Mouse (Mus musculus): ENCODE results near the gene Cd180.
"Not testable (repeated sequence)": the region's sequence is repeated elsewhere in the genome, so short reads cannot be mapped to it uniquely, and the experiment has no call there.

The Cd180 gene

DNA sequence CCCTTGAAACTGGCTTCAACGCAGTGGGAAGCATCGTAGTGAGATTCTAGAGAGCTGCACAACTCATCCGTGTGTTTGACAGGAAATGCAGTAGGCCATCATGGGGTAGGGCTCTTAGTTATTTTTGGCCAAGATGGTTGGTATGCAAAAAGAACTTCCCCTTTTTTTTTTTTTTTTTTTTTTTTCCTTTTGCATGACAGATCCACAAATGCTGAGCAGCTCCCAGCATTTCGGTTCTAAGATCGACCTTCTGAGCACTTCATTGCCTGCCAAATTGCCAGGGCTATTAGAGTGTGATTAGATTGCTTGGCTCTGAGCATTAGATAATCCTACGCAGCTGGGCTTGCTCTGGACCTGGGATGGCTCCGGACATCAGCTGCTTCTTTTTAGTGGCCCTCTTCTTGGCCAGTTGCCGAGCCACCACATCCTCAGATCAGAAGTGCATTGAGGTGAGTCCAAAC, at the start of gene Cd180:
Cd180 (plus strand) TSS at position 218 of the 461 bp plus-strand sequence.
- peak in 1 of 2 experiments; percentile 8 for DNase-seq

DNA sequence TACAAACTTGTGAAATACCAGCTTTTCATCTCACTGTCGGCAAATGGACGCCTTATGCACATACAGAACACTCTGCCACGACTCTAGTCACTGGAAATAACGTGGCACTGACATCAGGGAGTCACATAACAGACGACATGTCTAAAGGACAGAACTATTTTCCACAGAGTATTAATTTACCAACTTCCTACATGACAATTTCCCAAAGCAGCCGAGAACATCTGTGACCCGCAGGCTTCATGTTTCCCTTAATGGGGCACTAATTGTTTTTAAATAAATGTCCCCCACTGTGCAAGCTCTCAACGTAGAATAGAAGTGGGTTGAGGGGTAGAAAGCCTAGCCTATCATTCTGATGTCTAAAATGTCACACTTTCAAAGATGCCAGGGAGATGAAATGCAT, 49.0 kb upstream of the Cd180 start:
- no peak for DNase-seq

DNA sequence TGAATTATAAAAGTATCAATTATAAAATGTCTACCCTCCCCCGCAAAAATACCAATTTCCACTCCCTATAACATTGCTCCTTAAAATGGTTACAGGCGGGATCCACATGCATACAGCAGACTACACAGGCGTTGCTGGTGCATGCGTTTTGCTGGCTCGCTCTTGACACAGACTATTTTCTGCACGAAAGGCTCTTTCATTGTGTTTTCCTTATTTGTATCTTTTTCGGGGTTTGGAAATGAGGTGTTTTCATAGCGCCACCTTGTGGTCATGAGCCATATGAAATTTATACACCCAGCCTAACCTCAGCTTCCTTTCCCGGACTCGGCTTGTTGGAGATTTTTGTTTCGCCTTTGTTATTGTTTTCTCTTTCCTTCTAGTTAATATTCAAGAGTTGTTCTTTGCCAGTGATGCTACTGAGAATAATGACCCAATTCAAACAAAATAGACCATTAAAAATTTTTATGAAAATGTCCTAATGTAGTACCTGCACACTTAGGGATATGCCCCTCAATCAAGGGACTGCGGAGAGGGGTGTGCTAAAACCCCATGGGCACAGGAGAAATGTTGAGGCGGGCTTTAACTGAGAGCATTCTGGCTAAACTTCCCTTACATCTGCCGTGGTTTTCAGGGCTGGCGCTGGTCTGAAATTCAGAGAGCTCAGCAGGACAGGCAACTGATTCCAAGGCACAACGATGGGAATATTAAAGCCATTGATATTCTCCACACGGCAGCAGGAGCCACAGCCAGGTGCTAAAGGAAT, 48.4 kb upstream of the Cd180 start:
- DNase-seq = peak; percentile 55 to 76

DNA sequence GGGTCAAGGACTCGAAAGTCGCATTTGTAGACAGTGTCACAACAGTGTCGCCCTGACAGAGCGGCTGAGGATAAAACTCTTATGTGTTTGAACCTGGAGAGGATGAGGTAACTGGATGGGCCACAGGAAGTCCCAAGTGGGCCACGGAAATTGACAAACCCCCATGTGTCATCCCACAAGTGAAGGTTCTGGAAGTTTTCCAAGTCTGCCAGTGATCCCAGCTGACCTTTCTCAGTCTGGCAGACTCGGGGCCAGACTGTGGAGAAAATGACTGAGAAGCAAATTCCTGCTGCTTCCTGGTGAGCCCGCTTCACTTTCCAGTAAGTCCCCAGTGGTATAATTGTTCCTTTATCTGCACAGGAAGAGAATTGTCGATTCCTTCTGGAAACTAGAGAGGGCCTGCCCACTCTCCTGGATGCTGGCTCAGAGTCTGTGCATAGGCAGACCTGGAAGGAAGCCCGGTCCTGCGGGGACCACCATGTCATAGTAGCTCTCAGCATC, 47.0 kb upstream of the Cd180 start:
- no peak for DNase-seq

DNA sequence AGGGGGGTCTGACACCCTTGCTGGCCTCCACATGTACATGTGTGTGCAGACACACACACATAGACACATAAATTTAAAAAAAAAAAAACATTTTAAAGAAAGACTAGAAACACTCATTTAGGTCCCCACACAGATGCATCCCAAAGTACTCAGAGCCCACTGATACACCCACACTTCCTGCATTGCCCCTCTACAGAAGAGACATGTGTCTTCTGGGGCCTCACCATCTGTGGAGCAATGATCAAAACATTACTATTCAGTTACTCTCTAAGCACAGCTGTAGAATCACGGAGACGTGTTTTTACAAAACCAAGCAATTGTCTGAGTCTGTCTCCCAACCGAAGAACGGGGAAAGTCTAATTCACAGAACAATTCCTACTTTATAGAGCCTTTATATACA, 45.8 kb upstream of the Cd180 start:
- DNase-seq = no peak

DNA sequence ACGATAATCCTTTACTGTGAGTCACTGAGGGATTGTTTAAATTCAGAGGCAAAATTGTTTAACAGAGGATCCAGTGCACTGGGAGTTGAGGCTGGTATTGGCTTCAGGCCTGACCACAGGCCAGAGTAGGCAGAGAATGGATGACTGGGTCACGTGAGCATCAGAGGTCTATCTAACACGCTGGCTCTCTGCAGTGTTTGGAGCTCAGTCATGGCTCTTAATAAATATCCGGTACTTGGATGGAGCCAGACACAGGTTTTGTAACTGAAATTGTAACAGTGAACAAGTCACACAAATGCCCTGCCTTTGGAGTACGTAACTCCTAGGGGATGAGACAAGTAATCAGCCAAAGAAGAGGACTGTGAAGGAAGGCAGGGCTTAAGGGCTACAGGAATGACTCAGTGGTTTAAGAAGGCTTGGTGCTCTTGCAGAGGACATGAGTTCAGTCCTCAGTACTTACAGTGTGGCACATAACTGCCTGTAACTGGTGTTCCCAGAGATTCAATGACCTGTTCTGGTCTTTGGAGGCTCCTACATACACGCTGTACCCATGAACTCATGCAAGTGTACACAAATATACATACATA, 41.0 kb upstream of the Cd180 start:
- DNase-seq = no peak

DNA sequence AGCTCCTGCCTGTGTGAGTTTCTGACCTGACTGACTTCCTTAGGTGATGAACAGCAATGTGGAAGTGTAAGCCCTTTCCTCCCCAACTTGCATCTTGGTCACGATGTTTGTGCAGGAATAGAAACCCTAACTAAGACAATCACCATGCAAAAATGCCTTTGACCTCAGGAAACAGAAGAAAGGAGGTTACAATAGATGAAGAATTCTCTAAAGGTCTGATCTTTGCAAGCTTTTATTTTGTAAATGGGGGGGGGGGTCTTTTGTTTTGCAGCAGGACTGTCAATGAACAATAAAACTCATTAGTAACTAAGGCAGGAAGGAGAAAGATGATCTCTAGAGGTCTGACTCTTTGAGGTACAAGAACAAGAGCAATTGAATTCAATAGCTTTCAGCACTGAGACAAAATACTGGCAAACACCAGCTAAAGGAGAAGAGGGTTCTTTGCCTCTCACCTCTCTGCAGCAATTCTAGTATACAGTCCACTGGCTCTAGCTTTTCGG, 38.2 kb upstream of the Cd180 start:
- DNase-seq = no peak

DNA sequence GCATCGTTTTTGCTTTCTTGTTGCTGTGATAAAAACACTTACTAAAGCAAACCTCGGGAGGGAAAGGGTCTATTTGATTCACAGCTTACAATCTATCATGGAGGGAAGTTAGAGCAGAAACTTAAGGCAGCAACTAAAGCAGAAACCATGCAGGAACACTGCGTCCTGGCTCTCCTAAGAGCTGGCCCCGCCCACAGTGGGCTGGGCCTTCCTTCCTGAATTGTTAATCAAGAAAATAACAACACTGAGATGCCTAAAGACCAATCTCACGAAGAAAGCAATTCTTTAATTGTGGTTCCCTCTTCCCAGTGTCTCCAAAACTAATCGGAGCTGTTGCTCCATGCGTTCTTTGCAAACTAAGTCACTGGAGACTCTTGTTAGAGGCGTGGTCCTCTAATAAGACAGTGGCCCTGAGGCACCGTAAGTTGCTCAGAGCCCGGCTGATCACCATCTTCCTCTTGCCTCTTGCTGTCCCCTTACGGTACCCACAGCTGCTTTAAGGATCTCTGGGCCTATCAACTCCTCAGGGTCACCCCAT, 37.1 kb upstream of the Cd180 start:
- no peak for DNase-seq

DNA sequence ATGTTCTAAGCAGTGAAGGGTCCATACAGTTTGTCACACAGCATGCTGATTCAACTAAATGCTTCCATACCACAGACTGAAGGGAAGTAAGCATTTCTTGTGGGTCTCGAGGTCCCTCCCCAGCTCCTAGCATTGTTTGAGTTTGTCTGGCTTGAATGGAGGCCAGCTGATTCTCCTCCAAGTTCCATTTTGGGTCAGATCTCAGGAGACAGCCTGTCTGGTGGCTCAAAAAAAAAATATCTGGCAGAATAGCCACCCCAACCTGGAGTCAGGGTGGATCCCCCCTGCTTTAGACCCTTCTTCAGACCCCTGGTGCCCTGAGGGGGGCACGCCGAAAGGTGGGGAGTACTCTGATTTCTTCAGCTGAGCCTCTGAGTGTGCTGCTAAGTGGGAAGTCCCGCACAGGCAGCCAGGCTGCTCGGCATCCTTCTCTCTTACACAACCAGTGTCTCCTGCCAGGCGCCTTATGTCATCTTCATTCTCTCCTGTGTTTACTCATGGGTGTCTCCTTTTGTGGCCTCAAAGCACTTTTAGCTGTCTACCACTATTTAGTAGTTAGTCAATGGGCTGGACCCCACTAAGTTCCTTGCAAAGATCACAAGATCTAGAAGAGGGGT, 35.0 kb upstream of the Cd180 start:
- peak; percentile 69 to 77 for DNase-seq

DNA sequence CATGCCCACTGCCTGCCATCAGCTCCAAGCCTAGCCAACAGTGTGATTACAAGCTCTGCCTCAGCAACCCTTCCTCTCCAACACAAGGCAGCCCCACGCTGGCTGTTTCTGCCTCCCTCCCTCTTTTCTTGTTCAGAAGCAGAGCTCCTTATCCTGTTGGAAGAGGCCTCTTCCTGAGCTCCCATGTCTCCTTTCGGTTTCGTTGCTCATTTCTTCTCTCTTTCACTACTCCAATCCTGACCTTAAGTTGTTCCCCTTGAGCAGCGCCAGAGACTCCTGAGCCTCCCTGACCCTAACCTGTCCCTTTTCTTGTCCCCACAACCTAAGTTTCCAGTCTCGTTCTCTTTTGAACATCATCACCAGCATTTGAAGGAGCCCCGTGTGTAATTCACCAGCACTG, 29.3 kb upstream of the Cd180 start:
- no peak for DNase-seq

DNA sequence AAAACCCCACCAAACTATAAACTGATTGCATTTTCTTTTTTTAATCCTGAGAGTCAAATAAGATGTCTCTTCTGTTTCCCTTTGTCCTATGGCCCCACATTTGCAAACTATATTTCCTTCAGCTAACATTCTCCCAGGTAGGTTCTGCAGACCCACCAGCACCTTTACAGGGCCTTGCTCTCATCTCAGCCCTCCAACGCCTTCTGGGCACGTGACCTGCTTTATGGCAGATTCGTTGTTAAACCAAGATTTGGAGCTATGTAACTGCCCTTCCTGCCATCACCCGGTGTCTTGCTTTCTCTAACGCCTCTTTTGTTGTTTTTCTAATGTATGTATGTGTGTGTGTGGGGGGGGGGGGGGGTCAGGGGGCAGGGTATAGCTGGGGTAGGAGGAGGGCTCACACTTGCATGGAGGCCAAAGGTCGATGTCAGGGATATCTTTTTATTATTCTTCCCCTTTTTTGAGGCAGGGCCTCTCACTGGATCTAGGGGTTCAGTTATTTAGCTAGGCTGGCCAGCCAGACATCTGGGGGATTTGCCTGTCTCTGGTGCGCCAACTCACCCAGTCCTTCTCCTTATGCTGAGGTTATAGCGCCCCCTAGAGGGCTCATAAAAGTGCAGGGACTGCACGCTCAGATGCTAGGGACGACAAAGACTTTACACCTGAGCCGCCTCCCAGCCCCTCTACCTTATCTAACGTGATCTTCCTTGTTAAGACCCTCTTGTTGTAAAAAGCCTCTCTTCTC, 28.3 kb upstream of the Cd180 start:
- peak in 1 of 2 experiments; percentile 45 for DNase-seq

DNA sequence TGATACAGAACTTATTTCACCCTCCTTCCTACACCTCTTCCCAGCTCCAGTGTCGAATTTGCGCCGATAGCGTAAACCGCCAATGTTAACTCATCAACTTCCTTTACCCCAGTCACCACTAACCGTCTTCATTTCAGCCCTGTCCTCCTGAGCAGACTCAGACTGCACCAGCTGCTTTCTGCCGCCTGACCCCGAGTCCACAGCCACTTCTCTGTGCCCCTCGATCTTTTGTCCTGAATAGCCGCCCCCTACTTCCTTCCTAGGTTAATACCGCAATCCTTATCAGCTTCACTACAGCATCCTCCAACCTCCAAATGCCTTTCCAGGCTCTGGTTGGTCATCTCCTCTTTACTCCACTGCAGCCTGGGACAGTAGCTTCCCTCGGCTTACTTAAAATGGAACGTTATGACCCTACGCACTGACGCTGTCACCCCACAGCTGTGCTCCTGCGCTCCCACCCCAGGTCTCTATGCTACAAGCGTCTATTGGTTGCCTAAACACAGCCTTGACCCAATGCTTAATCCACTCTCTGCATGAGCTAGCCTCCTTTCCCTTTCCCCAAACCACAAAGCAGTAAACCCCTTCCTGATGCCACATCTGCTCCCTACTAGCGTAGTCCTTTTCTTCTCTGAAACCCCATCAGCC, 27.6 kb upstream of the Cd180 start:
- DNase-seq = no peak

DNA sequence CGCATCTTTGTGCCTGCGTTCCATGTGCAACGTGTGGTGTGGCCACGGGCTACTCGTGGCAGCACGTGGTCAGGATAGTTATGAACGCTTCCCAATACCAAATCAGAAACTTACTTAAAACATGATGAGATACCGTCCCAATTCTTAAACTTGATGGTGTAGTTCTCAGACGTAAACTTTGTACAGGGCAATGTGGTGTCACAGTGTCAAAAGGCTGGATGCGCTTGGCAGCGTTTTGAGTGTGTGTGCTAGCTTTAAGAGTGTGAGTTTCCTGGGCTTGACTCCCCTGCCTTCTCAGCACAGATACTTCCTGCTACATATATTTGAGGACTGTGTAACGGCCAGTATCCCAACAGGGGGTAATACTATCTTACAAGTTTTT, 27.1 kb upstream of the Cd180 start:
- no peak for DNase-seq

DNA sequence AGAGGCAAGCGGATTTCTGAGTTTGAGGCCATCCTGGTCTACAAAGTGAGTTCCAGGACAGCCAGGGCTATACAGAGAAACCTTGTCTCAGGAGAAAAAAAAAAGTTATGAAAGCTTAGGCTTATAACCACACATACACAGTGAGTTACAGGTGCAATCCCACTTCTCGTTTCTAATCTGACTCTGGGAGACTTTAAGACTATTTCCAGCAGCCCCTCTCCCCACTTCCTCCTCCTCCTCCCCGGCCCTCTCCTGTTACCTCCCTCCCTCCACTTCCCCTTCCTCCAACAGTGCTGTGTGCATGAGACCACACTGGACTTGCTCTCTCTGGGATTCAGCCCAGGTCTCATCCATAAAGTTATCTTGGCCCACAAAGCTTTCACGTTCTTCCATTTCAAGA, 26.6 kb upstream of the Cd180 start:
- DNase-seq = no peak

DNA sequence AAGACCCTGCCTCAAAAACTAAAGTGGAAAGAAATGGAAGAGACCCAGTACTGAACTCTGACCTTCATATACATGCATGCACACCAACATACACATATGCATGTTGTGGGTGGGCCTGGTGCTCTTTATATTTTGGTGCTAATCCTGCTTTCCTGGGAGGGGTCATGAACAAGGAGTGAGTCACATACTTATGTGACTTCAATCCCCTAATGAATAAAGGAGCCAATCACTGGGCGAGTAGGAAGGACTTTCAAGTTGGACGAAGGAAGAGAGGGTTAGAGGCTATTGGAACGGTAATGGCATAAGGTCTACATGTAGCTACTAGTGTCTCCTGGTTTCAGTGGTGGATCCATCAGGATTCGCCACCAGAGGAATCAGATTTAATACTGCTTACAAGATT, 26.0 kb upstream of the Cd180 start:
- DNase-seq = no peak

DNA sequence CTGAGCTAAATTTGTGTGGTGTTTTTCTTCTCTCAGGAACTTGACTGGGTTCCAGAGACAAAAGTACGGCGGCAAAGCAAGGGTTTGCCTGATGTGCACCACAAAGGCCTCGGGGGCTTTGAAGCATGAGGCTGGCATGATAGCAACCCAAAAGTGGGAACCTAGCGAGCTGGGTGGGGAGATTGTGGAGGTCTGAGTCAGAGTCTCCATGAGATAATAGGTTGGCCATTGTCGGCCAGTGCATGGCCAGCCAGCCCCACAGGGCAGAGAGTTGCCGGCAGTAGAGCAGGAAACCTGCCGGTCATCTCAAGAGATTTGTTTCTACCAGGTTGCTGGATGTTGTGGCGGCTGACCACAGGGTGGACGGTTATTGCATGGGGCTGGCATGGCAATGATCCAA, 25.5 kb upstream of the Cd180 start:
- no peak for DNase-seq

DNA sequence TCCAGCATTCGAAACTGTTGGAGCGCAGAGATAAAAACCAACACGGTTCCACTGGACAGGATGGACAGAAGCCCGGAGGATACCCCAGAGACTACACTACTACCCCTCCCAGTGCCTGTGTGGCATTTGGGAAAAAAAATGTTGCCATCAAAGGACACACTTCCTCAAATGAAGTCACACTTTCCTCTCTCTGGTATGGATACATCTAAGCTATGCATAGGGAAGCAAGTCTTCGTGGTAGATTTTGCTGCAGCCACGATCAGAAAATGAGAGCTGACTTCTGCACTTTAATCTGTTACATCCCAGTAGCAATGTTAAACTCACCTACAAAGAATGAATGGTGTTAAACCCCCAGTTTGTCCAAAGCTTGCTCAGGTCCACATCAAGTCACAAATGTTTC, 24.4 kb upstream of the Cd180 start:
- DNase-seq = no peak

DNA sequence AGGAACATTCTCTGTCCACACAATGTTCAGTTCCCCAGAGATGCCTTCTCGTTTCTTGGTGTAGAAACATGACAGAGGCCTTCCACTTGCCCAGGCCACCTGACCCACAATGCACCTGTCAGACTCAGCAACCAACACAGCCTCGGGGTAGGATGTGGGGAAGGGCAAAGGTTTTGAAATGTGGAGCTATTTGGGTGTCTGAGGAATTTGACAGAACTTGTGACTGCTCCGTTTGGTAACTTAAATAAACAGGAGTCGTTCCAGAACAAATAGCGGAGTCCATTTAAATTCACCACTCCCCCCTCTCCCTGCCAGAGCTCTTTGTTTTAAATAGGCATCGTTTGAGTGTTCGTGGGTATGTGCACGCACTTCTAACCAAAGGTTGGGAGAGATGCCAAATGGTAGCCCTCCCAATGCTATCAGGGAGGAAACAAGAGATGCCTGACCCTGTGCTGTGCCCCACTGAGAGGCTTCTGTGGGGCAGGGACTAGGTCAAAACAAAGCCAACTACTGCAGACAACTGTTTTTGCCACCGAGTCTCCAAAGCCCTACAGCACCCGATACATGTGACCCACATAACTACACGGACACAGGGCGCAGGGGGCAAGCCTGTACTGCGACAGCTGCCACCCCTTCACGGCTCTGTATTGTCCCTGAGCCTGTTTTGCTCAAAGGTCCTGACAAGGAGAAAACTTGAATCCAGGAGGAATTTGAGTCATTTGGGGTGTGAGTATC, 23.7 kb upstream of the Cd180 start:
- DNase-seq = no peak

DNA sequence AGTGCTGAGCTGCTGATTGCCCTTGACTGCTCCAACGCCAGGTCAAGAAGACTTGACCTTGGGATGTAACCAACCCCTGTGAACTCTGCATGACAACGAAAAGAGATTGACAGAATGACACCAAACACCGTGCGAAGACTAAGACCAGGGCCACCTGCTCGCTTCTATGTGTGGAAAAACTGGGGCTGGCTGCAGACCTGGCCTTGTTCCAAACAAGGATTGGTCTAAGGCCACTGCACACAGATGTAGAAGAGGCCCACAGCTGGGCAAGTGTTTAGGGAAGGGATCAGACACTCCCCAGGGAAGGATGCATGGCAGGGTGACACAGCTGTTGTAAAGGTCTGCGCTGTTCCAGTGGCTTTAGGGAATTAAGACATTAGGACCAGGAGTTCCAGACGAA, 22.9 kb upstream of the Cd180 start:
- DNase-seq = no peak

DNA sequence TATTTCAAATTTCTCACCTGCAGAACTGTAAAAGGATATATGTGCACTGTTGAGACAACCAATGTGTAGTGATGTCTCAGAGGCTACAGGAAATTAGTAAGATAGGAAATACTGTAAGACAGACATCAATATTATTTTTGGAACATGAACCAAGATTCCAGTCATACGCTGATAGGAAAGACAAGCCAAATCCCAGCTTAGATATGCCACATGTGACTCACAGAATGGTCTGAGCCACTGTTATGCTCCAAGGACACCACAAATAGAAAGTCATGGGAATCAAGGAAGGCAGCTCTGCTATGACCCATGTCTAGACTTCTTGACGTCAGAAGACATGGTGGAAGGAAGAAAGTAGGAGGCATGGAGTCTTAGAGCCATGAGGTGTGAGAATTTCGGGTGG, 19.3 kb upstream of the Cd180 start:
- no peak for DNase-seq

DNA sequence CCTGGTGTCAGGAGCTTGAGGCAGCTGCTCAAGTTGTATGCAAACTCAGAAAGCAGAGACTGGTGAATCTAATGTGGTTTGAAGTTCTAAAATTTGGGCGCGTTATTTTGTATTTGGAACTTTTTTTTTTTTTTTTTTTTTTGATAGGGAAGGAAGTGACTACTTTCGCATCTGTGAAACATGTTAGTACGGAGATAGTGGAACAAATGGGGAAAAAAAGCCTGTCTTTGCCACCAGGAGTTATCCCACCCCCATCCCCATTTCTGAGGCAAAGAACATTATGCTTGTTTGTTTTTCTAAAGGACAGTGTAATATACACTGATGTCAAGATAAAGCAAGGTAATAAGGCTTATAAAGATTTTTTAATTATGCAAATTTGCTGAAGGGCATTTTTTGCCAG, 15.8 kb upstream of the Cd180 start:
- not testable (repeated sequence) for DNase-seq

DNA sequence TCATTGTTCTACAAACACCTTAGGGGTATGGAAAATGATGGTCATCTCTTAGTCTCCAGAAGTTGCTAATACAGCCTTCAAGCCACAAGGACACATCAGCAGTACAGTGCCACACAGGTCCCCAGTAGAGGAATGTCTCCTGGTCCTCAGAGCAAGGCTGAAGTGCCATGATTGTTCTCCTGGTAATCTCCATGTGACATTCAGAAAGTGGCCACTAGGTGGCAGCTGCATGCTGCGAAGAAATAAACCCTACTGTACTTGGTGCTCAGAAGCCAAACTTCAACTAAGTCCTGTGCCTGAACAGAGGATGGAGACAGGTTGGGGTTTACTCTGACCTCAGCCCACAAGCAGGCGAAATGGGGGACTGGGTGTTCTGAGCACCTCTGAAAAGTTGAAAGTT, 14.9 kb upstream of the Cd180 start:
- DNase-seq = peak; percentile 68 to 83

Measured in cerebellum, postnatal 25 days (tissue).